Mouse (Mus musculus) regulatory T cell (primary cell): ENCODE results near the gene Pik3r4.

Experiments
- in situ Hi-C: fragments of 300-600 bp; cut with MboI, MseI; formaldehyde crosslinking; loops from one replicate; pipeline ENCODE4 v1.15.1; 2025; ENCODE audit warnings: high pct_unique_total_duplicates

Pik3r4 gene

GRCm38 (mm10) chr9:105696818-105697564 is 54.2 kb downstream of the Pik3r4 start:
- in situ Hi-C loops = loop anchor here (10.0 kb wide), 1 partner anchor 168 kb away; no protein-coding TSS in a partner anchor

DNA sequence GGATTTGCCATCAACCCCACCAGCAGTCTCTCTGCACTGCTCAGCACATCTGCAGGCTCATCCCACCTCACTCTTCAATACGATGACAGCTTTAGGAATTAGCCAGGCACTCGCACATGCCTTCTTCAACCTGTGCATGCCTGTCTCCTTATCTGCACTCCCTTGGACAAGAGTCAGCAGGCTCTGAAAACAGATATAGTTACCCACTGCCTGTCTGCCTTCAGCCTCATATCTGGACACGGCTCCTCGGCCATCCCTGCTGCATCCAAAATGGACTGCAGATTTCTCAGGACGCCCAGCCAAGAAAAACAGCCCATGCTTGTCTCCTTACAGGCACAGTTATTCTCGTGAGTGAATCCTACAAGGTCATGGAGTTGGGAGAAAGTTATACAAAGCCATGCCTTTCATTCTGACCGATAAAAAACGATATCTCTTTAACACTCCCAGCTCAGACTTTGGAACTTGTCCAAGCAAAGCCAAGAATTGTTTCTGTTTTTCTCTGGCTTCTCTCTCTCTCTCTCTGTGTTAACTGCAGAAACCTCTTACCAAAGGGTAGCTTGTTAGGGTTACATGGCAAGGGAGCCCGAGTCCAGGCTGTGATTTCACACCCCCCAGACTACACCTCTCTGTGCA is 55.1 kb downstream of the Pik3r4 start:
- in situ Hi-C loops = loop anchor here (10.0 kb wide), 1 partner anchor 167 kb away; no protein-coding TSS in a partner anchor

GRCm38 (mm10) chr9:105700702-105701101 is 57.9 kb downstream of the Pik3r4 start:
- in situ Hi-C loops = no loop called here

DNA sequence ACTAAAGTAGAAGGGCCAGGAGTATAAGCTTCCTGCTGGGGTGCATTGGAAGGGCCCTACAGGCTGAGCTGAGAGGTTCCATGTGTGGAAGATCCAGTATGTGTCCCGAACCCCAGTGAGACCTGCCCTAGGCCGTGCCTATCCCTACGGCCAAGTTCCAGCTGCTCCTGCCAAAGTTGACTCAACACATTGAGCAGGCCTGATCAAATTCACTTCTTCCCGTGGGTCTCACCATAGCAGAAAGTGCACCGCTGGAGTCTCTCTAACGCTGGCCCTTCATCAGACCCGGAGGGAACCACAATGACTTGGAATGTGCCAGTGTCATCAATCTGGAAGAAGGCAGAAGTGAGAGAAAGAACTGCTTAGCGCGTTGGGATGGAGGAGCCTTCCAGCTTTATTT is 59.2 kb downstream of the Pik3r4 start:
- in situ Hi-C loops = no loop called here

DNA sequence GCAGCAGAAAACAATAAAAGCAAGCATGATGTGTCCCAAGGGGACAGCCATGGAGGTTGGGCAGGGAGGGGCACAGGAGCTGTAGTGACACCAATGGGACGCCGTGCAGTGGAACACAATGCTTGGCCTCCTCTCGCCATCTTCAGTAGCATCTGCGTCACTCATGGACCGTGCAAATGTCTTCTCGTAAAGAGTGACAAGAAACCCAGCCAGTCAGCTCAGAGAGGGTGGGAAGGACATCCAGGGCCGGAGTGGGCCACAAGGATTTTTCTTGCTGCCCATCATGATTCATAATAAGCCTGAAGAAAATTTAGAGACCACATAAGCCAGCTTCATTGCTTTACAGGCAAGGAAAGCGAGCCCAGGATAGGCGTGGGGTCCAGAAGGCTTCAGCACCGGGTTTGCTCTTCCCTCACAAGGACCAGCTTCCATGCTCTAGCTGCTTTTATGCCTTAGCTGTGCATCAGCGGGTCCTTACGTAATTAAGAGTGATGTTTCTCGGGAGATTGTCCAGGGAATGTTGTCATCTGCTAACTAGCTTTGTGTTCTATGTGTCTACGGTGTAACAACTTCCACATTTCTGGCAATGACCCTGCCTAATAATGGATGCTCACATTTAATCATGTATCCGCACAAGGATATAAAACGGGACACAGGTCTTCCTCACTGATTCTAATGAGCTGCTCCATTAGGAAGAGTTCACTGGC is 61.6 kb downstream of the Pik3r4 start:
- in situ Hi-C loops = no loop called here

GRCm38 (mm10) chr9:105705011-105705410 is 62.2 kb downstream of the Pik3r4 start:
- in situ Hi-C loops = no loop called here

- in situ Hi-C loops = no loop called here
These were observed 69.3 kb downstream of the Pik3r4 start for GRCm38 (mm10) chr9:105712049-105712448.

DNA sequence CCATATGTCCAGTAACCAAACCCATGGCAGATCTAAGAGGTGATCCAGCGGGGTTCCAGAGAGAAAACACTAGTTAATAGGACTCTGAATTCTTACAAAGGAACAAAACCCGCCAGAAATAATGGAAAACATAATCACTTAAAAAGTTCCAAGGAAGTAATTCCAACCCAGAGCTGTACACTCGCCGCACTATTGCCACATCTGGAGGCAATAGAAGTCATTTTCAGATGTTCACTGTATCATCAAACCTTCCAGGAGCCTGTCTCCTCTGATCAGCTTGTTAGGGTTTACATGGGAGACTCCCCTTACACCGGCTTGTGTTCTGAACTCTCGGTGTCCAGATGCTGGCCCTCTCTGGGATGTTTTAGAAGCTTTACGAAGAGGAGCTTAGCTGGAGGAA is 76.6 kb downstream of the Pik3r4 start:
- in situ Hi-C loops = no loop called here

DNA sequence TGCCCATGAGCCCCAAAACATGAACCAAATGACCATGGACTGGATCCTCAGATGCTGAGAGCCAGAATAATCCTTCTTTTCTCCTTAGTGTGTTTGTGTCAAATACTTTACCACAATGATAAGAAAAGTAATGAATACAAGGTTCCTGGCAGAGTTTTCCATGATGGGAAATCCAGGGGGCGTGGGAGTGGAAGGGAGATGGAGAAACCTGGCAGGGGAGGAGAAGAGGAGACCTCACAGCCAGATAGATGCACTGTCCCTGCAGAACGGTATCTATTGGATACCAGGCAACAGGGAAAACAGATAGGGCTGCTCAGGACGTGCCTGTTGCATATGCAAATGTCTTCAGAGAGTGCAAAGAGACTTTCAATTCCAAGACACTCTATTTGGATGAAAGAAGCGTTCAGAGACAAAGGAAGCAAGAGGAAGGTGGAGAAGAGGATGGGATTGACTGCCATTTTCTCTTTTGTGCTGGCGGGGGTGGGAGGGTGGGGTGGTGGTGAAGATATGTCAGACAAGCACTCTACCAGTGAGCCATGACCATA is 77.1 kb downstream of the Pik3r4 start:
- in situ Hi-C loops = no loop called here

DNA sequence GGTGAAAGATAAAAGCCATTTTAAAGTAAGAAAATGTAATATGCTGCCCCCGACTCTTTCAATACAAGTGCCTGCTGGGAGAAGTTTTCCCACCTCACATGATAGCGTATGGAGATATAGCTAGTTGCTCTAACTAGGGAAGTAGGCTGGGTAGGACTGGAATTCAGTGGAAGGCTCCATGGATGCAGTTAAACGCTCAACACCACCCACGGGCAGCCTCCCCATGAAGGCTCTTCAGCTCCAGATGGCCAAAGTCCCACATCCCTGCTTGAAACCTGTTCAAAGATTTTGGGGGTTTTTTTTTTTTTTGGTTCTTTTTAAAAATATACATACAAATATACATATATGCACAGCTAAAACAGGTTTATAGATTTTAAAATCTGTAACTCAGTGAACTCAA is 77.7 kb downstream of the Pik3r4 start:
- in situ Hi-C loops = no loop called here

DNA sequence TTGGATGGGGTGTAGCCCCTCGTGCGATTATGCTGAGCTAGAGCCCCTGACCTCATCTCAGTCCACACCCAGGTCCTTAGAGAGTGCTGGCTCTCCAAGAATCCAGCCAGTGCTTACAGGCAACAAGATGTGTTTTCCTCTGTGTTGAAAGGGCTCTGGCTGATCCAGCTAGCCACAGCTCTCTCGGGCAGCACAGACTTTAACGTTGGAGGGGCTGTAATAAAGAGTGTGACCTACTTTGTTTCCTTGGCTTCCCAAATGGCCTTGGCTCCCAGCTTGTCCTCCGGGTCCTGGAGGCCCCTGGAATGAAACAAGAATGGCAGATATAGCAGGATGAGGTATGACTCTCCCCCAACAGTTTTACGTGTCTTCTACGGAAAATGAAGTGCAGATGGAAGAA is 89.2 kb downstream of the Pik3r4 start:
- in situ Hi-C loops = no loop called here

DNA sequence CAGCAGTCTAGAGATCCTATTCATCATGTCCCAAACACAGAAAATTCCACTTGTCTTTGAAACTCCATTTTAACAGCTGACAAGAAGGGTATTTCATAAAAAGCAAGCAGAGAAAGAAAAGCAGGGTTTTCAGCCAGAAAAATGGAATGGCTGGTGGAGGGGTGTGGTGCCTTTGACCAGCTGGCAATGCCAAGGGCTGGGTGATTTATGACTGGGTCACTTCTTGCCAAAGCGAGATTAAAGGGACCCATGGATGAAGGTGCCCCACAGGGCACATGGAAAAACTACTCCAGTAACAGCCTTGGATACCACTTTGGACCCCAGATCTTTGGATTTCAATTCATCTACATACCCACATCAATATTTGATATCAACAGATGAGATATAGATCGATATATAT is 91.9 kb downstream of the Pik3r4 start:
- in situ Hi-C loops = no loop called here

DNA sequence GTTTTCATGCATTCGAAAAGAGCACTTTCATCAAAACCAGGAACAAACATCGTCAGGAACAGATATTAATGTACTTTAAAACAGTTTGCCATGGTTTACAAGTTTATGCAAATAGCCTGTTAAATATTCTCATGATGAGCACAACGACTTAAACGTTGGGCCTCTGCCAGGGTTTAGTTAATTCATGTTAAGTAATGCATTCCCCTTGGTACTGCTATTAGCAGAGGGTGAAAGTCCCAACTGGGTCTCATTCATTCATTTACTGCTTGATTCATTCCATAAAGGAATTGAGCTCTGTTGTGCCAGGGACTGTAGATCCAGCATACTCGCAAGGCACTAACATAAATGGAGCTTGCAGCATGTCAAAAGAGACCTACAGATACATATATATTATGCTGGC is 92.4 kb downstream of the Pik3r4 start:
- in situ Hi-C loops = no loop called here
